Mouse (Mus musculus): ENCODE measurements around the gene Slc50a1. TPM values are rescaled to one million over a fixed set of nuclear protein-coding genes. Genes with fewer than 3 reads are reported as not detected.

Slc50a1 gene
- polyA plus RNA-seq, 1 experiment from 2014 or later: 17.8 TPM

DNA sequence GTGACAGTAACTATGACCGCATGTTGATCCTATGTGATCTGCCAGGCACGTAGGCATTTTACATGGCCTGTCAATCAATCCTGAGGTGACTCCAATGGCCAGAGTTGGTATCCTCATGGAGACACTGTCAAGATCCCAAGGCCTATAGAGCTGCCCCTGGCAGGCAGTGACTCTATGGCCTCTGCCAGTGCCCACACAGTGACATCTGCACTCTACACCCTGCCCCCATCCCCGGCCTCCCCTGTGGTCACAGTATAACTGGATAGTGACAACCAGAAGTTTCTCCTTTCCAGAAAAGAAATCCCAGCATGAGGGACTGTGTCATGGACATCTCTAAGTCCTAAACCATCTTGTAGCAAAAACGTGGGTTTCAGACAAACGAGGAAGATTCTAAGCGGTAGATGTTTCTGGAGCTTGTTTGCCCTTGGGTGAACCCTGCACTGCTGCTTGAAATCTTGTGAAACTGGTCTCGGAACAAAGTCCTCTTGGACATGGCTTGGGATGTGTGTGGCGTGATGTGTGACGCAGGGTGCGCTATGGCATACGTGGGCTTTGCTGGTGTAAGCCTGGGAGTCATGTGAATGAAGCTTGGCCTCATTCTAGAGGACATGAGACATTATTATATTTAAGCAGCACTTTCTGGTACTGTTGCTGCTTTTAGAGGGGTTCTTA is 23.0 kb upstream of the Slc50a1 start:
- WGBS (ENCODE audit: insufficient replicate concordance): 64% methylated on average over 11 of the region's 11 CpGs
- Histone ChIP-seq H3K4me2 (no peak overlapping the region), H3K36me3 (replicated peaks) (no peaks in the 10 kb centered on the region), H3K27me3 (0 out of 2 replicates have a peak, but pooled peaks cover 3% of the 10 kb centered on the region), H3K27ac (replicated peaks) (peak overlapping the region; percentile 64), H3K9me3 (replicated peaks) (no peaks in the 10 kb centered on the region), H3K4me3 (replicated peaks) (no peak overlapping the region), H3K4me1 (replicated peaks) (peaks cover 5% of the 10 kb centered on the region; the same call in 1 of the 2 replicates), H3K9ac (no peak overlapping the region)
- peak; percentile 75 for ATAC-seq (ENCODE audit: insufficient read depth)

DNA sequence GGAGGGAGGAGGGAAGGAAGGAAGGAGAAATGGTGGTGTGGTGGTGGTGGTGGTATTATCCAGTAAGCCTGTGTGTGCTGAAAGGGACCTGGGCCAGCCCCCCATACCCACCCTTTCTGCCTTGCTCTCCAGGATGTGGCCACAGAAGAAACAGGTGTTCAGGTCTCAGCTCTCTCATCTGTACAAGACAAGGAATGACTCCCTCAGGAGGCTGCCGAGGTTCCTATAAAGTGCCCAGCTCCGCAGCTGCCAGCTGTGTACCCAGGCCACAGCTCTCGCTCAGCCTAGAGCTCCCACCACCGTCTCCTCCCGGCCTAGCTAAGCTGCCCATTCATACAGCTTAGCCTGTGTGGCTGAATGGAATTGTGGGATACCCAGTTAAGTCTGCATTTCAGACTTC is 21.9 kb upstream of the Slc50a1 start:
- Histone ChIP-seq H3K9me3 (replicated peaks) (no peaks in the 10 kb centered on the region), H3K27ac (replicated peaks) (no peak overlapping the region), H3K4me3 (replicated peaks) (no peak overlapping the region), H3K36me3 (replicated peaks) (no peaks in the 10 kb centered on the region), H3K4me2 (no peak overlapping the region), H3K9ac (no peak overlapping the region), H3K4me1 (replicated peaks) (peaks cover 5% of the 10 kb centered on the region; the same call in 1 of the 2 replicates), H3K27me3 (peaks cover 8% of the 10 kb centered on the region; the same call in 1 of the 2 replicates)
- ATAC-seq (ENCODE audit: insufficient read depth): no peak
- WGBS (ENCODE audit: insufficient replicate concordance): 66% methylated on average over 5 of the region's 5 CpGs

DNA sequence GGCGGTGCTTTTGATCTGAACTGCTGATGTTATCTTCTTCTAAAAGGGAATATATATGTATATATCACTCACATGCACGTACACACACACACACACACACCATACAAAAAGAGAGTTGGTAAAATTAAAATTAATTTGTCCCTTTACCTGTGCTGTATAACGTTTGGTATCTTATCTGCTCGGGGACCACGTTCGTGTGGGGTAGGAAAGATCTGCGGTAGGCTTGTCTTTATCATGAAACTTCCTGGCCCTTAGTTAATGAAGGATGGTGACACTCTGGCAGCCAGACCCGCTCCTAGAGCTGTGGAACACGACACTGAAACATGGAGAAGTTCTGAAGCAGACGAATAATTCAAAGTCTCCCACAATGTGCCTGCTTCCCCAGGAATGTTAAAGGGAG is 21.5 kb upstream of the Slc50a1 start:
- Histone ChIP-seq H3K27ac (replicated peaks) (no peak overlapping the region), H3K9ac (no peak overlapping the region), H3K4me2 (no peak overlapping the region), H3K36me3 (replicated peaks) (no peaks in the 10 kb centered on the region), H3K9me3 (replicated peaks) (no peaks in the 10 kb centered on the region), H3K4me3 (replicated peaks) (no peak overlapping the region), H3K4me1 (replicated peaks) (peaks cover 5% of the 10 kb centered on the region; the same call in 1 of the 2 replicates), H3K27me3 (peaks cover 8% of the 10 kb centered on the region; the same call in 1 of the 2 replicates)
- WGBS (ENCODE audit: insufficient replicate concordance): 26% methylated on average over 10 of the region's 10 CpGs
- ATAC-seq (ENCODE audit: insufficient read depth): no peak

DNA sequence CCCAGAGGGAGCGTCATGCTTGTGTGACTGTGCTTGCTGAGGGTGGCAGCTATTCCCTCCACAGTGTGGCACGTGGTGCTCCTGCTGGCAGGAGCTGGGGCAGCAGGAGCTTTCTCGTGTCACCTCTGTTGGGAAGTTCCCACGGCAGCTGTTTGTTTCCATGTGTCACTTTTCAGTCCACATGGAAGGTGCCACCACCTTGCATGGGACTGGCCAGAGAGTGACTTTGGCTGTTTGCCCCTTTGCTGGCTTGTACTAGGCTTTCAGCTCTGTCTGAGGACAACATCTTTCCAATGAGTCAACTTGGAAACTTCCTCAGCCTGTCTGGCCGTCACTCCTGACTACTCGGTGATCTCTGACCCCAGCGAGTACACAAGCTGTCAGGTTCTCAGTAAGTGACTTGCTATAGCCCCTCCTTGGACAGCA is 18.1 kb upstream of the Slc50a1 start:
- 38% methylated on average over 7 of the region's 7 CpGs for WGBS (ENCODE audit: insufficient replicate concordance)
- Histone ChIP-seq H3K4me3 (replicated peaks) (no peak overlapping the region), H3K9ac (no peak overlapping the region), H3K9me3 (replicated peaks) (no peaks in the 10 kb centered on the region), H3K4me1 (replicated peaks) (no peaks in the 10 kb centered on the region), H3K27ac (replicated peaks) (no peak overlapping the region), H3K4me2 (no peak overlapping the region), H3K36me3 (replicated peaks) (no peaks in the 10 kb centered on the region), H3K27me3 (peaks cover 27% of the 10 kb centered on the region)
- ATAC-seq (ENCODE audit: insufficient read depth): no peak

DNA sequence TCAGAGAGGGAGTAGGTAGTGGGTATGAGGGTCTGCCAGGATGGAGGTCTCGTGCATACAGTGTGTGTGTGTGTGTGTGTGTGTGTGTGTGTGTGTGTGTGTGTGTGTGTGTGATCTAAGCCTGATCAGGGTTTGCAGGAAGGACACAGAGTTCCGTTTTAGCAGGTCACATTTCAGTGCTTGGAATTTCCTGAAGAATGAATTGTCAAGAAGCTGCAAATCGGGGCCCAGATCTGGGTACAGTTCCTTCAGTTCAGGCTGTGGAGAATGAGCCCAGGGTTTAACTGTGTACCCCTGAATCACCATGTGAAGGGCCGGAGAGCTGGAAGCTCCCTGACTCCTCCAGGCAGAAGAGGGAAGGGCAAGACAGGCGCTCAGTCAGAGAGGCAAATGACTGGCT is 16.9 kb upstream of the Slc50a1 start:
- Histone ChIP-seq H3K4me3 (replicated peaks) (no peak overlapping the region), H3K9me3 (replicated peaks) (no peaks in the 10 kb centered on the region), H3K27ac (replicated peaks) (no peak overlapping the region), H3K4me1 (replicated peaks) (no peaks in the 10 kb centered on the region), H3K9ac (no peak overlapping the region), H3K4me2 (no peak overlapping the region), H3K27me3 (peaks cover 34% of the 10 kb centered on the region), H3K36me3 (replicated peaks) (no peaks in the 10 kb centered on the region)
- no peak for ATAC-seq (ENCODE audit: insufficient read depth)
- WGBS (ENCODE audit: insufficient replicate concordance): 46% methylated on average over 5 of the region's 5 CpGs

DNA sequence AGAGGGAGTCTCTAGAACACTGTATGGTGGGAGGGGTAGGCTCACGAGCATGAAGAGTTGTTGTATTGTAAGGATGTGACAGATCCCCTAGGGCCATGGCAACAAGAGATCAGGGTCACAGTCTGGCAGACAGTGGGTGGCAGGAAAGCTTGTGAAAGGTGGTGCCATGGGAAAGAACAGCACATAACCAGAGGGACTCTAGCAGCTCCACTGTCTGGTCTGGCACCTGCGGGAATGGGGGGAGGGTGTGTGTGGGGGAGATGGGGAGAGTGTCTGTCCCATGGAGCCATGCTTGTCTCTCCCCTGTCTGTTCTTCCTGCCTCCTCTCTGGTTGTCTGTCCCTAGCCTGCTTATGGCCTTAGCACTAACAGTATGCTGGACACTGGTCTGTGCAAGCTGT is 15.2 kb upstream of the Slc50a1 start:
- Histone ChIP-seq H3K9me3 (replicated peaks) (no peaks in the 10 kb centered on the region), H3K4me1 (replicated peaks) (peaks cover 9% of the 10 kb centered on the region; the same call in 1 of the 2 replicates), H3K9ac (no peak overlapping the region), H3K4me2 (no peak overlapping the region), H3K4me3 (replicated peaks) (no peak overlapping the region), H3K27ac (replicated peaks) (no peak overlapping the region), H3K36me3 (replicated peaks) (no peaks in the 10 kb centered on the region), H3K27me3 (peaks cover 51% of the 10 kb centered on the region)
- no peak for ATAC-seq (ENCODE audit: insufficient read depth)
- 45% methylated on average over 2 of the region's 2 CpGs for WGBS (ENCODE audit: insufficient replicate concordance)

DNA sequence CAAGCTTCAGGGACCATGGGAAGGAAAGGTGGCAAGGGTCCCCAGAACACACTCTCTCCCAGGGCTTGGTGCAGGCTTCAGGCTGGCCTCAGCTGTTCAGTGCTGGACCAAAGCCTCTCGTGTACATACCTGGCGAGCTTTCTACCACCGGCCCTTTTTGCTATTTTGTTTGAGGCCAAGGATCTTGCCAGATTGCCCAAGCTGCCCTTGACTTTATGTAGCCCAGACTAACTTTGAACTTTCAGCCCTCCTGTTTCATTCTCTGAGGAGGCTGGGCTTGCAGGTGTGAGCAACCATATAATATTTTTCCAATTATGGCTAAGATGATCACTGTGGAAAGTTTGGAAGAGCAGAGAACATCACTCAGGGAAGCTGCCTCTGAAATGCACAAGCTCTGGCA is 13.9 kb upstream of the Slc50a1 start:
- WGBS (ENCODE audit: insufficient replicate concordance): 72% methylated on average over 3 of the region's 3 CpGs
- no peak overlapping the region for H3K9ac ChIP-seq
- no peak overlapping the region for H3K27ac ChIP-seq (replicated peaks)

DNA sequence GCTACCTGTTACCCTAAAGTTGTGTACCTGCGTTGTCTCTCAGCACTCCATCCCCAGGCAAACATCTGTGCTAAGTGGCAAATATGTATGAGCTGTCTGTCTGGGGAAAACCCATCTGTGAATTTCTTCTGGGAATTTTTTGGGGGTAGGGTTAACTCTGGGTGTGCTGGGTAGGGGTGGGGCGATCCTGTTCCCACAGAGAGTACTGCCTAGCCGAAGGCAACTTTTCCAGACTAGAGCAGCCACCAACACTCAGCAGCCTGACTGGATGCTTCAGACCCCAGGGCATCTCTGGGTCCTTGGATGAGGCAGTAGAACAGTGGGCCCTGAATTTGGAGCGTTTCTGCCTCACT is 11.9 kb upstream of the Slc50a1 start:
- H3K27me3 ChIP-seq: peaks cover 76% of the 10 kb centered on the region
- peaks cover 30% of the 10 kb centered on the region for H3K4me1 ChIP-seq (replicated peaks)
- no peak overlapping the region for H3K9ac ChIP-seq
- no peak overlapping the region for H3K27ac ChIP-seq (replicated peaks)
- H3K4me2 ChIP-seq: no peak overlapping the region
- no peak overlapping the region for H3K4me3 ChIP-seq (replicated peaks)
- ATAC-seq (ENCODE audit: insufficient read depth): no peak
- 9% methylated on average over 4 of the region's 4 CpGs for WGBS (ENCODE audit: insufficient replicate concordance)
- H3K36me3 ChIP-seq (replicated peaks): no peaks in the 10 kb centered on the region
- no peaks in the 10 kb centered on the region for H3K9me3 ChIP-seq (replicated peaks)

More for the DNA sequence above, 13.9 kb upstream of the Slc50a1 start:
- Histone ChIP-seq H3K4me3 (replicated peaks) (no peak overlapping the region), H3K4me1 (replicated peaks) (peaks cover 22% of the 10 kb centered on the region), H3K4me2 (no peak overlapping the region), H3K9me3 (replicated peaks) (no peaks in the 10 kb centered on the region), H3K27me3 (peaks cover 64% of the 10 kb centered on the region), H3K36me3 (replicated peaks) (no peaks in the 10 kb centered on the region)
- no peak for ATAC-seq (ENCODE audit: insufficient read depth)

DNA sequence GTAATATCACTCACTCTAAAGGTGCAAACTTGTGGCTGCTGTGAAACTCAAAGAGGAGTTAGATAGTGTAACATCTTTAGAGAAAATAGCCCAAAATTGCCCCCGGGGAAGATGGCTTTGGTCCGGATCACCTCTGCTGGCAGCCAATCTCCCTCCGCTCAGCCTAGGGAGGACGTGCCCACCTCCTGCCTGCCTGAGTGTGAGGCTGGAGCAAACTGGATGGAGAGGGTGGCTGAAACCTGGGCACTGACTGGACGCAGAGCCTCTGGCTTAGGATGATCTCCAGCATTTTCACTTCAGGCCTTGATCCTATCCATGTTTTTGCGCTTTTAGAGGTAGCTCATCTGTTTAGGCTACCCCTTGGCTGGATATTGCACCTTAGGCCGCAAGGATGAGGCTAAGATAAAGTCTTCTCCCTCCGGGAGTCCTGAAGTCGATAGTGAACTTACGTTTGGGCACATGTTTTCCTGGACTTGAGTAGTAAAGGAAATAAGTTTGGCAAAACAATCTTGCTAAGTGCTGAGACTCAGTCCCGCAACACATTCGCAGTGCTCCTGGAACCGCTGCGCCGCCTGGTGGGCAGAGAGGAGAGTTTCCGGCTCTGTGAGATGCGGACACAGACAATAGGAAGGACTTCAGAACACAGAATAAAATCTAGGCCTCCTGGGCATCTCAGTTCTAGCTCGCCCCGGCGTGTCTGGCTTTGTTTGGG is 11.4 kb upstream of the Slc50a1 start:
- peaks cover 30% of the 10 kb centered on the region for H3K4me1 ChIP-seq (replicated peaks)
- H3K9ac ChIP-seq: no peak overlapping the region
- H3K4me3 ChIP-seq (replicated peaks): peak overlapping the region; percentile 52
- 13% methylated on average over 20 of the region's 20 CpGs for WGBS (ENCODE audit: insufficient replicate concordance)
- H3K4me2 ChIP-seq: peak overlapping the region; percentile 69
- no peaks in the 10 kb centered on the region for H3K9me3 ChIP-seq (replicated peaks)
- peaks cover 81% of the 10 kb centered on the region for H3K27me3 ChIP-seq
- no peaks in the 10 kb centered on the region for H3K36me3 ChIP-seq (replicated peaks)
- H3K27ac ChIP-seq (replicated peaks): peak overlapping the region; percentile 48; the same call in 1 of the 2 replicates
- no peak for ATAC-seq (ENCODE audit: insufficient read depth)

DNA sequence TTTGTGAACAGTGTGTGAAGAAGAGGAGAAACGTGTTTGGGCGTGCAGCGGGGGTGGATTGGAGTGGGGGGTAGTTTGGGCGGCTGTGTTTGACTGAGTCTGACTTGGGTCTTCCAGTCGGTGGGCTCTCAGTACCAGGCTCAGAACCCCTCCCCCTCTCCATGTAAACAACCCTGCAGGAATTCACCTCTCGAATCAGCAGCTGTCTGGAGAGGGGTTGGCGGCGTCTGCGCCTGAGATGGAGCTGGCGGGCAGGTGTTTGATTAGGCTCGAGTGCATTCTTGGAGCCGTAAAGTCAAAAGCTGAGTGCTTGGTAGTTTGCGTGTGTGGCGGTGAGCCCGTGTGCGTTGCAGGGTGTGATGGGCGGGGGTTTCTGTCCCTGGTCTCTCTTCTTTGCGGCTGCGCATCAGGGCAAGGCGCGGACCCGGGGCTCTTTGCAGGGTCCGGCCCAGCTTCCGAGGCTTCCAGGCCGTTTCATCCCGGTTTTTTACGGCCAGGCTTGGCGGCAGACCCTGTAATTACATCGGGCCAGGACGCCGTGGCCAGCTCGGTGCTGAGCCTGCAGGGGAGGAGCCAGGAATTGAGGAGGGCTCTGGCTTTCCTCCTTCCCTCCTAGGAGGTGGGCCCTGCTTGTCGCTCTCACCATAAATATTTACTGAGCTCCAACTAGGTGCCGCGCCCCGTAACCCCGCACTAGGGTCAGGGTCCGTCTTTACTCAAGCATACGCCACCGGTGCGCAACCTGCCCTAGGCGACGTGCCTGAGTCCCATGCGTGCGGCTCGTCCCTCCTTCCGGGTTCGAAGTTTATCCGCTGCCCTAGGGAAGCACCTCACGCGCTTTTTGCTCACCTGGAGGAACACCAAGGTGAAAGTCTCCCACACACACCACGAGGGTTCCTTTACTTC is 10.5 kb upstream of the Slc50a1 start, which contains the start of gene Efna1:
Efna1 (minus strand) TSS at position 537 of the 906 bp plus-strand sequence.
- WGBS (ENCODE audit: insufficient replicate concordance): 2% methylated on average over 52 of the region's 52 CpGs
- Histone ChIP-seq H3K4me1 (replicated peaks) (peaks cover 30% of the 10 kb centered on the region), H3K9me3 (replicated peaks) (no peaks in the 10 kb centered on the region), H3K36me3 (replicated peaks) (no peaks in the 10 kb centered on the region), H3K4me3 (replicated peaks) (peak within 1 kb of the TSS; percentile 52), H3K4me2 (peak within 1 kb of the TSS; percentile 69), H3K27ac (replicated peaks) (peak within 1 kb of the TSS; percentile 64), H3K27me3 (peaks cover 90% of the 10 kb centered on the region), H3K9ac (no peak within 1 kb of the TSS; the same call in 1 of the 2 replicates)
- peak; percentile 60 for ATAC-seq (ENCODE audit: insufficient read depth)
